Comparison of ENCODE assay signal across 27 mouse cellular contexts in genomic region chr8:30547820-30548219, GRCm38 (mm10).
DNase-seq lines count a peak whose midpoint lies in the region; ATAC-seq and TF ChIP-seq lines count a peak whose summit lies in the region.
"Had no signal": no experiment of that assay in that cellular context is flagged by ENCODE, and none has a peak within 500 bp of the region (broad histone marks: within the 10 kb centered on the region; RNA-seq: fewer than 3 reads in every experiment).

No protein-coding gene starts in this region.

- peak; percentile 87 to 88 for DNase-seq in cerebellum, postnatal 10 days
- no peak for DNase-seq in cerebellum, postnatal 36 days
- peak; percentile 55 for DNase-seq in hindbrain, embryonic 14.5 days (ENCODE audit: low spot score)
- no peak for DNase-seq in hindbrain, embryonic 10.5 days (ENCODE audit: low spot score)
- DNase-seq in midbrain, embryonic 14.5 days = peak; percentile 54
- peak; percentile 56 for DNase-seq in limb, embryonic 14.5 days (ENCODE audit: low spot score)
- DNase-seq: adrenal gland, adult 8-10 months; cerebellum, adult 11-12 months; gastrocnemius, postnatal 36 days; kidney, postnatal 4 days; layer of hippocampus, postnatal 36 days; liver, embryonic 13.5 days; right cerebral cortex, postnatal 25 days; thymus, adult 18-20 months; thymus, postnatal 4 days had no signal

- no peak overlapping the region for H3K9ac ChIP-seq in hindbrain, embryonic 14.5 days
- H3K9ac ChIP-seq in midbrain, embryonic 14.5 days (replicated peaks; ENCODE audit: low read length) = no peak overlapping the region
- no peak overlapping the region for H3K9ac ChIP-seq in midbrain, embryonic 16.5 days (ENCODE audit: low read depth, low read length)
- no peak overlapping the region for H3K9ac ChIP-seq in limb, embryonic 14.5 days (ENCODE audit: low read depth, low read length, severe bottlenecking)
- H3K9ac ChIP-seq: embryonic facial prominence, embryonic 12.5 days; heart, embryonic 15.5 days; kidney, embryonic 15.5 days; liver, embryonic 13.5 days; lung, embryonic 15.5 days; midbrain, embryonic 12.5 days; stomach, embryonic 15.5 days had no signal

- no peaks in the 10 kb centered on the region for H3K36me3 ChIP-seq in hindbrain, embryonic 14.5 days (replicated peaks; ENCODE audit: control insufficient read depth, insufficient read depth)
- no peaks in the 10 kb centered on the region for H3K36me3 ChIP-seq in hindbrain, embryonic 10.5 days
- H3K36me3 ChIP-seq in midbrain, embryonic 14.5 days (ENCODE audit: control insufficient read depth, insufficient read depth, low read length) = no peaks in the 10 kb centered on the region
- no peaks in the 10 kb centered on the region for H3K36me3 ChIP-seq in midbrain, embryonic 16.5 days (ENCODE audit: control insufficient read depth, insufficient read depth, low read length)
- no peaks in the 10 kb centered on the region for H3K36me3 ChIP-seq in limb, embryonic 14.5 days (ENCODE audit: control insufficient read depth, insufficient read depth, low read length)
- H3K36me3 ChIP-seq: embryonic facial prominence, embryonic 12.5 days; heart, embryonic 15.5 days; kidney, embryonic 15.5 days; liver, embryonic 13.5 days; lung, embryonic 15.5 days; midbrain, embryonic 12.5 days; stomach, embryonic 15.5 days had no signal

- H3K4me3 ChIP-seq in hindbrain, embryonic 14.5 days (replicated peaks; ENCODE audit: low read length) = no peak overlapping the region
- H3K4me3 ChIP-seq in hindbrain, embryonic 10.5 days = no peak overlapping the region
- no peak overlapping the region for H3K4me3 ChIP-seq in midbrain, embryonic 14.5 days (replicated peaks; ENCODE audit: low read depth, low read length)
- no peak overlapping the region for H3K4me3 ChIP-seq in midbrain, embryonic 16.5 days (ENCODE audit: low read depth, low read length)
- H3K4me3 ChIP-seq in limb, embryonic 14.5 days (replicated peaks; ENCODE audit: low read length) = no peak overlapping the region
- H3K4me3 ChIP-seq: embryonic facial prominence, embryonic 12.5 days; heart, embryonic 15.5 days; kidney, embryonic 15.5 days; liver, embryonic 13.5 days; lung, embryonic 15.5 days; midbrain, embryonic 12.5 days; stomach, embryonic 15.5 days had no signal

- 6% methylated on average over 2 of the region's 2 CpGs for WGBS in hindbrain, embryonic 14.5 days
- WGBS in hindbrain, embryonic 10.5 days = 31% methylated on average over 2 of the region's 2 CpGs
- 5% methylated on average over 2 of the region's 2 CpGs for WGBS in midbrain, embryonic 14.5 days
- WGBS in midbrain, embryonic 16.5 days = 9% methylated on average over 2 of the region's 2 CpGs
- 15% methylated on average over 2 of the region's 2 CpGs for WGBS in limb, embryonic 14.5 days

- no peaks in the 10 kb centered on the region for H3K27me3 ChIP-seq in hindbrain, embryonic 14.5 days (ENCODE audit: control insufficient read depth, insufficient read depth, low read length)
- no peaks in the 10 kb centered on the region for H3K27me3 ChIP-seq in hindbrain, embryonic 10.5 days (ENCODE audit: insufficient read depth, poor library complexity, severe bottlenecking)
- H3K27me3 ChIP-seq in midbrain, embryonic 14.5 days (ENCODE audit: control insufficient read depth, insufficient read depth, low read length) = no peaks in the 10 kb centered on the region
- no peaks in the 10 kb centered on the region for H3K27me3 ChIP-seq in midbrain, embryonic 16.5 days (ENCODE audit: control insufficient read depth, insufficient read depth, low read depth, low read length)
- H3K27me3 ChIP-seq in limb, embryonic 14.5 days (ENCODE audit: control insufficient read depth, insufficient read depth, low read length) = no peaks in the 10 kb centered on the region
- H3K27me3 ChIP-seq: embryonic facial prominence, embryonic 12.5 days; heart, embryonic 15.5 days; kidney, embryonic 15.5 days; liver, embryonic 13.5 days; lung, embryonic 15.5 days; midbrain, embryonic 12.5 days; Patski; stomach, embryonic 15.5 days had no signal

- no peaks in the 10 kb centered on the region for H3K4me1 ChIP-seq in hindbrain, embryonic 14.5 days (replicated peaks; ENCODE audit: control insufficient read depth, insufficient read depth, low read length)
- no peaks in the 10 kb centered on the region for H3K4me1 ChIP-seq in hindbrain, embryonic 10.5 days (replicated peaks)
- no peaks in the 10 kb centered on the region for H3K4me1 ChIP-seq in midbrain, embryonic 14.5 days (ENCODE audit: control insufficient read depth, insufficient read depth, low read length)
- H3K4me1 ChIP-seq in midbrain, embryonic 16.5 days (ENCODE audit: control insufficient read depth, insufficient read depth, low read length) = peaks cover 6% of the 10 kb centered on the region
- H3K4me1 ChIP-seq in limb, embryonic 14.5 days (ENCODE audit: control insufficient read depth, insufficient read depth, low read length) = no peaks in the 10 kb centered on the region
- H3K4me1 ChIP-seq: embryonic facial prominence, embryonic 12.5 days; heart, embryonic 15.5 days; kidney, embryonic 15.5 days; liver, embryonic 13.5 days; lung, embryonic 15.5 days; stomach, embryonic 15.5 days had no signal

- peak; percentile 48; the same call in 1 of the 2 replicates for ATAC-seq in hindbrain, embryonic 14.5 days (ENCODE audit: low FRiP score)
- ATAC-seq in midbrain, embryonic 14.5 days (ENCODE audit: low FRiP score, low TSS enrichment) = 0 out of 2 replicates have a peak, but pooled peaks have one; percentile 40
- ATAC-seq in midbrain, embryonic 16.5 days = no peak; the same call in 1 of the 2 replicates
- peak; percentile 72 for ATAC-seq in limb, embryonic 14.5 days (ENCODE audit: low FRiP score, low read depth)
- no peak for ATAC-seq in megakaryocyte progenitor cell, adult 5-6 weeks (replicated peaks; ENCODE audit: poor library complexity)
- ATAC-seq: CD4-positive, CD25-positive, alpha-beta regulatory T cell, adult 4 months; intestine, postnatal 0 days; Patski had no signal

- H3K4me2 ChIP-seq in hindbrain, embryonic 14.5 days (replicated peaks) = no peak overlapping the region
- no peak overlapping the region for H3K4me2 ChIP-seq in midbrain, embryonic 14.5 days (ENCODE audit: low read length)
- H3K4me2 ChIP-seq in midbrain, embryonic 16.5 days (ENCODE audit: low read length) = no peak overlapping the region
- H3K4me2 ChIP-seq in limb, embryonic 14.5 days (replicated peaks; ENCODE audit: low read depth, low read length, severe bottlenecking) = no peak overlapping the region
- H3K4me2 ChIP-seq: embryonic facial prominence, embryonic 12.5 days; heart, embryonic 15.5 days; kidney, embryonic 15.5 days; liver, embryonic 13.5 days; lung, embryonic 15.5 days; midbrain, embryonic 12.5 days; stomach, embryonic 15.5 days had no signal

- no peak overlapping the region for H3K27ac ChIP-seq in hindbrain, embryonic 14.5 days
- H3K27ac ChIP-seq in hindbrain, embryonic 10.5 days = no peak overlapping the region
- no peak overlapping the region for H3K27ac ChIP-seq in midbrain, embryonic 14.5 days (replicated peaks; ENCODE audit: low read depth, low read length)
- no peak overlapping the region for H3K27ac ChIP-seq in midbrain, embryonic 16.5 days (ENCODE audit: low read length)
- H3K27ac ChIP-seq in limb, embryonic 14.5 days (replicated peaks; ENCODE audit: low read depth, low read length) = no peak overlapping the region
- H3K27ac ChIP-seq: embryonic facial prominence, embryonic 12.5 days; heart, embryonic 15.5 days; kidney, embryonic 15.5 days; liver, embryonic 13.5 days; lung, embryonic 15.5 days; macrophage; midbrain, embryonic 12.5 days; stomach, embryonic 15.5 days had no signal

- H3K9me3 ChIP-seq in hindbrain, embryonic 14.5 days (ENCODE audit: control insufficient read depth, low read length) = no peaks in the 10 kb centered on the region
- no peaks in the 10 kb centered on the region for H3K9me3 ChIP-seq in hindbrain, embryonic 10.5 days
- H3K9me3 ChIP-seq in midbrain, embryonic 14.5 days (ENCODE audit: control insufficient read depth, low read length) = no peaks in the 10 kb centered on the region
- no peaks in the 10 kb centered on the region for H3K9me3 ChIP-seq in midbrain, embryonic 16.5 days (replicated peaks; ENCODE audit: control insufficient read depth, low read length, poor library complexity, severe bottlenecking)
- H3K9me3 ChIP-seq in limb, embryonic 14.5 days (ENCODE audit: control insufficient read depth, low read length) = no peaks in the 10 kb centered on the region
- H3K9me3 ChIP-seq: embryonic facial prominence, embryonic 12.5 days; heart, embryonic 15.5 days; kidney, embryonic 15.5 days; liver, embryonic 13.5 days; lung, embryonic 15.5 days; midbrain, embryonic 12.5 days; stomach, embryonic 15.5 days had no signal

- no peak for TF ChIP-seq POLR2A in limb, embryonic 14.5 days (IDR thresholded peaks at IDR 0.05; ENCODE audit: borderline replicate concordance, extremely low read depth, insufficient read depth, insufficient read length)

Comparison
In these comparisons a context has a peak if more than half of its experiments do, and no peak if none do; other contexts are left out.
1. DNase-seq: peak in cerebellum, postnatal 10 days (2 of 2), hindbrain, embryonic 14.5 days (single experiment), midbrain, embryonic 14.5 days (single experiment) and limb, embryonic 14.5 days (single experiment); none in cerebellum, postnatal 36 days (0 of 2) and hindbrain, embryonic 10.5 days (single experiment).
2. ATAC-seq: peak in hindbrain, embryonic 14.5 days (single experiment), midbrain, embryonic 14.5 days (single experiment) and limb, embryonic 14.5 days (single experiment); none in midbrain, embryonic 16.5 days (single experiment) and megakaryocyte progenitor cell, adult 5-6 weeks (single experiment).